Mouse (Mus musculus) thymus, adult 2 months (tissue): Measurements from ENCODE around the gene Opn5.

Experiments used
- CTCF ChIP-seq: fragments of 200-500 bp; IDR thresholded peaks from 2 replicates; pipeline ENCODE4 v1.5.1; 2012; ENCODE audit warnings: mild to moderate bottlenecking, control low read depth, low read length, moderate library complexity, borderline replicate concordance; ENCODE audit not compliant: control insufficient read depth, poor library complexity, insufficient read depth; ENCODE audit errors: extremely low read depth
- POLR2A ChIP-seq: fragments of 200-500 bp; IDR thresholded peaks from 2 replicates; pipeline ENCODE4 v1.6.1; 2012; ENCODE audit warnings: mild to moderate bottlenecking, low read length, control low read depth, moderate library complexity; ENCODE audit not compliant: control insufficient read depth, poor library complexity, insufficient read depth; ENCODE audit errors: extremely low read depth

DNA sequence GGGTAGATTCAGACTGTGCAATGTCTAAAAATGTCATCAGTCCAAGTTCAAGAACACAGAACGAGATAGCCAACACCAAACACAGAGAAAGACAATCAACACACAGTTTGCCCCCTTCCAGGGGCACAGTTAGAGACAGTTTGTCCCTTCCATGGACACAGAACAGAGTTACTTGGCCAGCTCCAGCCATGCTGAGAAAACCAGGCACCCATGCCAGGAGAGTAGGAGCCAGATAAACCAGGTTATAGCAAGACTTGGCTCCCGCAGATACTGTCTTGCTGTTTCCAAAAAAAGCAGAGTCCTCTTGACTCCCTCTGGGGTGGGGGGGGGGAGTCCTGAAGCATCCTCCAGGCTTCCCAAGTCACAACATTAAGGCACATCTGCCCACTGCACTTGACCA lies 19.0 kb upstream of the Opn5 start:
- TF ChIP-seq POLR2A (no peak), CTCF (no peak)
